Mouse (Mus musculus) lung, embryonic 16.5 days (tissue): ENCODE measurements at regions not wholly inside any gene's neighbourhood (a gene's known extent, or its start where the extent isn't known, plus 50 kb on each side); places are given as distances from the start of the nearest gene placed in this dataset.

Experiments
- ATAC-seq: fragments of 200-750 bp; cut with Nextera tagmentation; 2 replicates; pipeline ENCODE4 v1.8.0; 2017; ENCODE audit warnings: low read depth, mild to moderate bottlenecking, moderate library complexity
- H3K27ac ChIP-seq: fragments of 300-500 bp; sonication (generic); 2 replicates; pipeline ENCODE4 v1.5.1; 2014; ENCODE audit warnings: mild to moderate bottlenecking, control low read depth, low read length
- H3K27me3 ChIP-seq: fragments of 300-500 bp; sonication (generic); 2 replicates; pipeline ENCODE4 v1.6.1; 2014; ENCODE audit warnings: low read depth, low read length, mixed read lengths; ENCODE audit not compliant: control insufficient read depth, insufficient read depth
- H3K36me3 ChIP-seq: fragments of 300-500 bp; sonication (generic); 2 replicates; pipeline ENCODE4 v1.6.1; 2014; ENCODE audit warnings: low read length; ENCODE audit not compliant: control insufficient read depth, insufficient read depth
- H3K4me1 ChIP-seq: fragments of 300-500 bp; sonication (generic); replicated peaks from 2 replicates; pipeline ENCODE4 v1.6.1; 2014; ENCODE audit warnings: low read length, mixed read lengths; ENCODE audit not compliant: control insufficient read depth, insufficient read depth
- H3K4me2 ChIP-seq: fragments of 300-500 bp; sonication (generic); 2 replicates; pipeline ENCODE4 v1.6.1; 2014; ENCODE audit warnings: low read depth, low read length, control low read depth
- H3K4me3 ChIP-seq: fragments of 300-500 bp; sonication (generic); 2 replicates; pipeline ENCODE4 v1.5.1; 2014; ENCODE audit warnings: mild to moderate bottlenecking, low read length, control low read depth
- H3K9ac ChIP-seq: fragments of 300-500 bp; sonication (generic); 2 replicates; pipeline ENCODE4 v1.6.1; 2014; ENCODE audit warnings: low read length, control low read depth
- H3K9me3 ChIP-seq: fragments of 300-500 bp; sonication (generic); 2 replicates; pipeline ENCODE4 v1.6.1; 2016; ENCODE audit warnings: low read length; ENCODE audit not compliant: control insufficient read depth
- WGBS: fragments of 180-500 bp; shearing (Covaris S2); extraction: QIAGEN DNeasy Blood & Tissue Kit; methylation state at CpG from one replicate; pipeline ENCODE4 v1.1.7; 2014; 5-methylcytosine and 5-hydroxymethylcytosine counted together

DNA sequence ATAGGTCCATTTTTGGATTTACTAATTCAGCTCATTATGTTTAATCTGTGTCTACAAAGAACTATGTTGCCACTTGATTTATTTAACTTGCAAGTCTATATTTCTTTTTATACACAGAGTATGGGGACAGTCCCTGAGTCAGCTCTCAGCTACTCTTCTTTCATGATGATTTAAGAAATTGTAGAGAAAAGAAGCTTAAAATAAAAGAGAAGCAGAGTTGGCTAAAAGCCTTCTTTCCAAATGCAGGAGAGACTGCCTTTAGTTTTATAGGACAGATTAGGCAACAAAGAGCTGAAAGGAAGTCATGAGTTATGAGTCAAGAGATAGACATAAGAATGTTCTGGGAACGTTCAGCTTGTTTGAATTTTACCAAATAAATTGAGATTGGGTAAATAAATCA lies 1070.9 kb upstream of the Lrrc6 start:
- H3K27me3 ChIP-seq = no peaks in the 10 kb centered on the region
- no peak for ATAC-seq
- no peak overlapping the region for H3K9ac ChIP-seq
- no peak overlapping the region for H3K27ac ChIP-seq
- H3K4me1 ChIP-seq = no peaks in the 10 kb centered on the region
- H3K4me2 ChIP-seq = no peak overlapping the region
- H3K9me3 ChIP-seq = no peaks in the 10 kb centered on the region
- no peaks in the 10 kb centered on the region for H3K36me3 ChIP-seq
- H3K4me3 ChIP-seq = no peak overlapping the region
- WGBS = 16% methylated on average over 1 of the region's 1 CpGs

DNA sequence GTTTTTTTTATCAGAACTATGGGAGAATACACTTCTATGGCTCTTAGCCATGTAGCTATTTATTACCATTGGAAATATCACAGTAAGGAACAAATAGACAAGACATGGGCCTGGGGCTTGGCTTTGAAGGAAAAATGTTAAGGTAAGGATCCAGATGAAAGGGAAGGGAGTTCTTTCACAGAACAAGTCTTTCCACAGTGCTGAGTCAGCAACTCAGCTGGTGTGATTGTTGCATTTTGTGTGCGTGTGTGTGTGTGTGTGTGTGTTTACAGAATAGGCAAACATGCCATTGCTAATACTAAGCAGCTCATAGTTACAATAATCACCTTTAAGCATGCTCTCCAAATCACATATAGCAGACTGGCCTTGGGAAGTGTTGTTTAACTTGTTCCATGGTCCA lies 1056.6 kb upstream of the Lrrc6 start:
- Histone ChIP-seq H3K4me1 (no peaks in the 10 kb centered on the region), H3K4me3 (no peak overlapping the region), H3K4me2 (no peak overlapping the region), H3K27me3 (no peaks in the 10 kb centered on the region), H3K9ac (no peak overlapping the region), H3K36me3 (no peaks in the 10 kb centered on the region), H3K27ac (no peak overlapping the region), H3K9me3 (no peaks in the 10 kb centered on the region)
- WGBS = 68% methylated on average over 1 of the region's 1 CpGs
- no peak for ATAC-seq

DNA sequence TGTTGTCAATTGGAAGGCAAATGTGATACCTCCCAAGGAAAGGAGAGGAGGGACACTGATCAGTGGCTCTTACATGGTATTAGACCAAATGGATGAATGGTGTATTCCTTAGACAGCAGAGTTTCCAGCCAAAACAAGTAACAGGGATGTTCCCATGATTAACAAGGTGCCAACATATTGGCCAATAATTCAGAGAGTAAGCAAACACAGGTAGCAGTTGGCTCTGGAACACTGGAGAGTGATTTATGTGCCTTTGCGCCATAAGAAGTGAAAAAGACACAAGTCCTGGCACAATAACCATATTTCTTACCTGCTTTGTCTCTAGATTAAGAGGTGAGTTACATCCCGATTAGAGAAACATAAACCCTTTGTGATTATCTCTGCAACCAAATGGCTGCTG lies 1051.2 kb upstream of the Lrrc6 start:
- ATAC-seq = no peak
- Histone ChIP-seq H3K27me3 (no peaks in the 10 kb centered on the region), H3K36me3 (no peaks in the 10 kb centered on the region), H3K9me3 (no peaks in the 10 kb centered on the region), H3K4me2 (no peak overlapping the region), H3K4me1 (no peaks in the 10 kb centered on the region), H3K4me3 (no peak overlapping the region), H3K27ac (no peak overlapping the region), H3K9ac (no peak overlapping the region)
- 84% methylated on average over 2 of the region's 2 CpGs for WGBS

DNA sequence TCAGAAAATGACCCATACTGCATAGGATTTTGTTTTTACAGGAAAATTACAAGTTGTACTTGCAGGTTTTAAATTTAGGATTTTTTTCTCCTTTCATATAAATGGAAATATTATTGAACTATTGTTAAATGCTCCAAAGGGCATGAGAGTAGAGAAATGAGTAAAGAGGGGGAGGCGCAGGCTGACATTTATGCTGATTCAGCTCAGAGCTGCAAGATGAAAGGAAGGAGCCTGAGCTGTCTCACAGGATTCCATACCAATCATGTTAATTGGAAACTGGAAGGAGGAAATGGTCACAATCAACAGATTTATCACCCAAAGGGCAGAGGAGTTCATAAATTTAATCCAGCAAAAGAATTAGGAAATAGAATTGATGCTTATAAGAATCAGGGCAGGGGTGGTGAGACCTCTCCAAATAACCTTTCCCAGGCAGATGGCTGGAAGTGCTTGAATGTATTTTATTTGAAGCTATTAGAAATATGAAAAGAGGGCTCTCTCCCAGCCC lies 1046.2 kb upstream of the Lrrc6 start:
- Histone ChIP-seq H3K4me2 (no peak overlapping the region), H3K4me3 (no peak overlapping the region), H3K9ac (no peak overlapping the region), H3K27ac (no peak overlapping the region), H3K27me3 (no peaks in the 10 kb centered on the region), H3K4me1 (no peaks in the 10 kb centered on the region), H3K36me3 (no peaks in the 10 kb centered on the region), H3K9me3 (no peaks in the 10 kb centered on the region)
- no peak for ATAC-seq
- 65% methylated on average over 1 of the region's 1 CpGs for WGBS

DNA sequence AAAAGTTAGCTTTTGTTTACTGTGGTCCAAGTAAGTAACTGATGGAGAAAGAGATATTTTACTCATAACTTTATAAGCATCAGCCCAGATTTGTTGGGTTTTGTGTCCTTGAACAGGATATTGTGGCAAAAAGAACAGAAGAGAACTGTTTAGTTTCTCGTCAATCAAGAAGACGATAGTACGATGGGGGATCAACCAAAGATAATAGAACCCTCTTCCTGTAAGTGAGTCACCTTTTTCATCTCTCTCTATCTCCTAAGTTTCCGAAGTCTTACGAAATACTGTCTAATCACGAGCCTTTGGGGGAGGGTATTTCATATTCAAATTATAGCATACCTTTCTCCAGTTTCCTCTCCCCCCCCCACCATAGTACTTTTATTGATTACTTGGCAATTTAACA lies 1045.0 kb upstream of the Lrrc6 start:
- Histone ChIP-seq H3K27me3 (no peaks in the 10 kb centered on the region), H3K4me1 (no peaks in the 10 kb centered on the region), H3K9ac (no peak overlapping the region), H3K4me2 (no peak overlapping the region), H3K4me3 (no peak overlapping the region), H3K36me3 (no peaks in the 10 kb centered on the region), H3K9me3 (no peaks in the 10 kb centered on the region), H3K27ac (no peak overlapping the region)
- no peak for ATAC-seq
- 64% methylated on average over 6 of the region's 6 CpGs for WGBS

DNA sequence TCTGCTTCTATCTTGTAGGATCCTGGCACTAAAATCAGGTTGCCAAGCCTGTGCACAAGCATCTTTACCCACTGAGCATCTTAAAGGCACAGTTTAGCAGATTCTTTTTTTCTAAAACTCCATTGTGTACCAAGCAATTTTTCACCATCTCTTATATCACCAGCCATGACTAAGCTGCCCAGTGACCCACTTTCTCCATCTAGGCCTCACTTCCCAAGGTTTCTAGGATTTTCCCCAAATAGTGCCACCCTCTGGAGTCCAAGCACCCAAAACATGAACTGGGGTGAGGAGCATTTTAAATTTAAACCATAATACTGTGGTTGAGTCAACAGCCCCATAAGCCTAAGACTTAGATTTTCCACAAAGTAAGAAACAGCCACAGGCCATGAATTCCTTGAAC lies 1013.0 kb upstream of the Lrrc6 start:
- Histone ChIP-seq H3K27me3 (no peaks in the 10 kb centered on the region), H3K36me3 (no peaks in the 10 kb centered on the region), H3K9me3 (peaks cover 2% of the 10 kb centered on the region; the same call in 1 of the 2 replicates), H3K4me3 (no peak overlapping the region), H3K4me2 (no peak overlapping the region), H3K4me1 (no peaks in the 10 kb centered on the region), H3K27ac (no peak overlapping the region), H3K9ac (no peak overlapping the region)
- ATAC-seq = no peak

DNA sequence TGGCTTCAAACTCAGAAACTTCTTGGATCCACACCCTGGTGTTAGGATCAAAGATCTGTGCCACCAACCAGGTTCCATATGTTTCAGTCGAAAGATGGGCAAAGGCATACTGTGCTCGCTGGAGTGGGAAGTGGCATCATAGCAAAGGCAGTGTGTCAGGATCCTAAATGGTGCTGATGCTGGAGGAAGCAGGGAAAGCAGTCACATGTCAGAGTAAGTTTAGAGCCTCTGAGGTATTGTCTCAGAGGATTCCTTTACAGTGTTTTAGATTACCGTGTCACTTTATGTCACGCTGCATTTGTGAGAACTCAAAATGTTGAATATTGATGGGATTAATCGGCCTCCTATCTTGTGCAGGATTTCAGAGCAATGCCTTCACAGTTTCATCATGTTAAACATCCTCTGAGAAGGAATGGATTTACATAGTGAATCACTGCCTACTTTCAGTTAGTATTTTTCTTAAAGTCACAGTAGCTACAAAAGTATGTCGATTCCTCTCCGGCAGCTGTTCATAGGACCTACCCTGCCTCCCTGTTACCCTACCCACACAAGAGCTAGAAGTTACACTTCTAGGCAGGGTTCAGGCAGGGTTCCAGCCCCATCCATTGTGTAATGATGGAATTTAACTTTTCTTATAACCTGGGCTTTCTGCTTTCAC lies 994.4 kb upstream of the Lrrc6 start:
- no peak for ATAC-seq
- Histone ChIP-seq H3K9me3 (no peaks in the 10 kb centered on the region), H3K4me3 (no peak overlapping the region), H3K4me1 (no peaks in the 10 kb centered on the region), H3K27me3 (no peaks in the 10 kb centered on the region), H3K9ac (no peak overlapping the region), H3K4me2 (no peak overlapping the region), H3K36me3 (no peaks in the 10 kb centered on the region), H3K27ac (no peak overlapping the region)
- 81% methylated on average over 7 of the region's 7 CpGs for WGBS

DNA sequence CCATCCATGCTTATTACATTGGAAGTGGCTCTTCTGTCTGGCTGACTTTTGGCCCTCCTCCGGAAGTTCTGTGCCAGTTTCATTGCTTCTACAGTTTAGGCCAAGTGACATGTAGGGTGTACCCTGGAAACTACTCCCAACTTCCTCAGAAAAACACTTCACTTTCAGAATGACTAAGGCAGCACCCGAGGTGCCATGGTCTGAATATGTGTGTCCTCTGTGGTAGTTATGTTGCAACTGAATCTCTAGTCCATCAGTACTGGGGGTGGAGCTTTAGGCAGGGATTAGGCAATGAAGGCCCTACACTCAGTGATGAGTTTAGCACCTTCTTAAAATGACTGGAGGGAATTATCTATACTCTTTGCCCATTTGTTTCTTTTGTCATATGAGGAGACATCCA lies 981.0 kb upstream of the Lrrc6 start:
- 82% methylated on average over 2 of the region's 2 CpGs for WGBS
- ATAC-seq = no peak

DNA sequence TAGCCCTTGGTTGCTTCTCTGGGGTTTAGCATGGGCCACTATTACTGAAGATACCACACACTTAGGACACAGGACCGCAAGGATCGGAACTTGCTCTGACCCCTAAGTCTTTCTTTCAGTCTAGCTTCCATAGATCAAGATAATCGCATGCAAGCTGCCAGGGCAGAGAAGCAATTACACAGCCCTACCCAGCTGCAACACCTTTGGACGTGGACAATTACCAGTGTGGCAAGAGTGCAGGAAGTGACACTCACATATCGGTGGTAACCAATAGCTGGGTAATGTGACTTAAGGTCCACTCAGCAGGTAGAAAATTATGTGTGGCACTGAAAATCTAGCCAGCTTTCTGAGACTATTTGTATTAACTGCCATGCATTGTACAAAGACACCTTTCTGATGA lies 973.6 kb upstream of the Lrrc6 start:
- Histone ChIP-seq H3K9ac (no peak overlapping the region), H3K27ac (no peak overlapping the region), H3K4me1 (no peaks in the 10 kb centered on the region), H3K9me3 (no peaks in the 10 kb centered on the region), H3K27me3 (no peaks in the 10 kb centered on the region), H3K36me3 (no peaks in the 10 kb centered on the region), H3K4me3 (no peak overlapping the region), H3K4me2 (no peak overlapping the region)
- 78% methylated on average over 5 of the region's 5 CpGs for WGBS
- no peak for ATAC-seq

More for the DNA sequence above, 981.0 kb upstream of the Lrrc6 start:
- Histone ChIP-seq H3K36me3 (no peaks in the 10 kb centered on the region), H3K27ac (no peak overlapping the region), H3K4me3 (no peak overlapping the region), H3K9ac (no peak overlapping the region), H3K27me3 (no peaks in the 10 kb centered on the region), H3K4me1 (no peaks in the 10 kb centered on the region), H3K4me2 (no peak overlapping the region), H3K9me3 (no peaks in the 10 kb centered on the region)

DNA sequence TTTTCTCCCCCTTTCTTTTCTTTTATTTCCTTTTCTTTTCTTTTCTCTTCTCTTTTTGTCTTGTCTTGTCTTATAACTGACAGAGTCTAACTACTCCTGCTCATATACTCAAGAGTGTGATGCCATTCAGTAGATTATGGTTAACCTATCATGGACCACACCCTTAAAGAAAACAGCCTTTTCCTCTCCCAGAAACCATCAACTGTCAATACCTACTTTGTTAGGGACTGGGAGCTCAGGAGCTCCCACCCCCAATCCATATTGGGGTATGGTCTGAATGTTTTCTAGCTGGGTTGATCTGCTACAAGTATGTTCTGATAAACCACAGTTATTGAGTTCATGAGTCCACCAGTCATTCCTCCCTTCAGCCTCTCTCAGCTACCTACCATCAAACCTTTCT lies 972.3 kb upstream of the Lrrc6 start:
- no peaks in the 10 kb centered on the region for H3K9me3 ChIP-seq
- H3K4me1 ChIP-seq = no peaks in the 10 kb centered on the region
- no peaks in the 10 kb centered on the region for H3K27me3 ChIP-seq
- no peak overlapping the region for H3K27ac ChIP-seq
- H3K4me3 ChIP-seq = no peak overlapping the region
- no peak overlapping the region for H3K4me2 ChIP-seq
- ATAC-seq = no peak
- no peak overlapping the region for H3K9ac ChIP-seq
- H3K36me3 ChIP-seq = no peaks in the 10 kb centered on the region
